Mouse (Mus musculus) midbrain, postnatal 0 days (tissue): ENCODE measurements around the gene Use1. TPM values are rescaled to one million over a fixed set of nuclear protein-coding genes. Genes with fewer than 3 reads are reported as not detected.

Experiments used
- ATAC-seq: fragments of 200-750 bp; cut with Nextera tagmentation; 2 replicates; pipeline ENCODE4 v1.8.0; 2017; ENCODE audit warnings: moderate number of reproducible peaks, mild to moderate bottlenecking, moderate TSS enrichment, moderate library complexity; ENCODE audit not compliant: low FRiP score
- DNase-seq: peaks from one replicate; pipeline ENCODE4 v3.0.0-alpha.2; 2015; ENCODE audit warnings: low spot score
- H3K27ac ChIP-seq: fragments of 300-500 bp; sonication (generic); 2 replicates; pipeline ENCODE4 v1.5.1; 2014; ENCODE audit warnings: low read depth, mild to moderate bottlenecking, low read length, mixed read lengths
- H3K27me3 ChIP-seq: fragments of 300-500 bp; sonication (generic); 2 replicates; pipeline ENCODE4 v1.6.1; 2014; ENCODE audit warnings: low read length, control low read depth, mixed read lengths; ENCODE audit not compliant: insufficient read depth
- H3K36me3 ChIP-seq: fragments of 300-500 bp; sonication (generic); 2 replicates; pipeline ENCODE4 v1.6.1; 2014; ENCODE audit warnings: low read length, control low read depth, mixed read lengths; ENCODE audit not compliant: insufficient read depth
- H3K4me1 ChIP-seq: fragments of 300-500 bp; sonication (generic); 2 replicates; pipeline ENCODE4 v1.6.1; 2014; ENCODE audit warnings: mild to moderate bottlenecking, control low read depth, antibody characterized with exemption, low read length, mixed read lengths; ENCODE audit not compliant: insufficient read depth
- H3K4me2 ChIP-seq: fragments of 300-500 bp; sonication (generic); 2 replicates; pipeline ENCODE4 v1.6.1; 2014; ENCODE audit warnings: low read depth, mild to moderate bottlenecking, low read length, mixed read lengths; ENCODE audit not compliant: poor library complexity, severe bottlenecking
- H3K4me3 ChIP-seq: fragments of 300-500 bp; sonication (generic); 2 replicates; pipeline ENCODE4 v1.5.1; 2014; ENCODE audit warnings: low read depth, mild to moderate bottlenecking, low read length, moderate library complexity
- H3K9ac ChIP-seq: fragments of 300-500 bp; sonication (generic); replicated peaks from 2 replicates; pipeline ENCODE4 v1.6.1; 2014; ENCODE audit warnings: mild to moderate bottlenecking, low read length, moderate library complexity, mixed read lengths; ENCODE audit not compliant: poor library complexity, severe bottlenecking
- H3K9me3 ChIP-seq: fragments of 300-500 bp; sonication (generic); 2 replicates; pipeline ENCODE4 v1.6.1; 2016; ENCODE audit warnings: low read length, control low read depth
- CTCF ChIP-seq: IDR thresholded peaks from 2 replicates; pipeline ENCODE4 v1.5.1; 2016; ENCODE audit warnings: antibody characterized with exemption, mild to moderate bottlenecking
- WGBS: fragments of 180-500 bp; shearing (Covaris S2); extraction: QIAGEN DNeasy Blood & Tissue Kit; methylation state at CpG from one replicate; pipeline ENCODE4 v1.1.7; 2014; 5-methylcytosine and 5-hydroxymethylcytosine counted together
- polyA plus RNA-seq: library from polyadenylated mRNA; unstranded; fragments of >200 nt; fragmentation: Nextera tagmentation; extraction: Ambion mirVana; gene quantifications from 2 replicates; pipeline ENCODE4 v1.2.1, GENCODE M21; 2015
- total RNA-seq: library from RNA; depleted of rRNA; stranded (reverse); fragments of >200 nt; gene quantifications from 2 replicates; pipeline ENCODE4 v1.2.3, GENCODE M21; 2014

Gene Use1
- total and polyA plus RNA-seq, 2 experiments from 2014 or later: 136 to 140 TPM

DNA sequence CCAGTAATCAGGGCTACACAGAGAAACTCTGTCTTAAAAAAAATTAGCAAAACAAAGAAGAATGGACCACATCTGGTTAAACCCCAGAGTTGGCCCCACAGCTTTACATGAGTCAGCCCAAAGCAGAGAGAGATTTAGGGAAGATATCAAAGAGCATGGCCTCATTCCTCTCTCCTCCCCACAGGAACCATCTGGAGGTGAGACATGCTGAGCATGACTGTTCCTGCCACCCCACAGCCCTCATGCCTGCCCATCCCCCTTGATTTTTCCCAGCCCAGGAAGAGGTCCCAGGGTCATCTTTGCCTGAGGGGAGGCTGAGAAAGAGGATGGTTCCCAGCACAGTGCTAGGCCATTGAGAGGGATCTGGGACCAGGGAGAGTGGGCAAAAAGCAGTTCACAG, 1.7 kb downstream of the Use1 start:
- Histone ChIP-seq H3K4me2 (no peak overlapping the region; the same call in 1 of the 2 replicates), H3K9ac (no peak overlapping the region), H3K4me1 (peaks cover 8% of the 10 kb centered on the region; the same call in 1 of the 2 replicates), H3K27ac (no peak overlapping the region), H3K36me3 (peaks cover 9% of the 10 kb centered on the region; the same call in 1 of the 2 replicates), H3K27me3 (no peaks in the 10 kb centered on the region), H3K4me3 (no peak overlapping the region), H3K9me3 (no peaks in the 10 kb centered on the region)
- TF ChIP-seq CTCF: no peak
- ATAC-seq: no peak
- DNase-seq: no peak

DNA sequence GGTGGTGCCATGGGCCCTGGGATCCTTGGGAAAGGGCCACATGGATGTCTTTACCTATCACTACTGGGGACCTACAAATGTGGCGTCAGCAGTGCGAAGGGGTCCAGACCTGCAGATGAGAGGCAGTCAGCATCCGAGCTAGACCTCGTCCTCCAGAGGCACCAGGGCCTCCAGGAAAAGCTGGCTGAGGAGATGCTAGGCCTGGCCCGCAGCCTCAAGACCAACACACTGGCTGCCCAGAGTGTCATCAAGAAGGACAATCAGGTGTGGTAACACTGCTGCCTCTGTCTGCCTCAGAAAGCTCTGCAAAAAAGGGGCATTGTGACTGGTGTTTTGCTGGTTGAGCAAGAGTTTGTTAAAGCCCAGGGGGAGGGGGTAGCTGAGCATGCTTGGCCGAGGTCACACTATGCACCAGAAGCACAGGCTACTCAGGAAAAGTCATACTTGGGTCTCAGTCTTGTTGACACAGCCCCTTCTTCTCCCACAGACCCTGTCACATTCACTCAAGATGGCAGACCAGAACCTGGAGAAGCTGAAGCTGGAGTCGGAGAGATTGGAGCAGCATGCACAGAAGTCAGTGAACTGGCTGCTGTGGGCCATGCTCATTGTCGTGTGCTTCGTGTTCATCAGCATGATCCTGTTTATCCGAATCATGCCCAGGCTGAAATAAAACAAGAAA, 2.5 kb downstream of the Use1 start:
- no peak for DNase-seq
- no peak for ATAC-seq
- Histone ChIP-seq H3K4me3 (no peak overlapping the region), H3K4me1 (peaks cover 8% of the 10 kb centered on the region; the same call in 1 of the 2 replicates), H3K27me3 (no peaks in the 10 kb centered on the region), H3K27ac (no peak overlapping the region), H3K4me2 (no peak overlapping the region), H3K9ac (no peak overlapping the region), H3K9me3 (no peaks in the 10 kb centered on the region), H3K36me3 (peaks cover 15% of the 10 kb centered on the region)
- TF ChIP-seq CTCF: no peak
- WGBS: 91% methylated on average over 10 of the region's 10 CpGs

DNA sequence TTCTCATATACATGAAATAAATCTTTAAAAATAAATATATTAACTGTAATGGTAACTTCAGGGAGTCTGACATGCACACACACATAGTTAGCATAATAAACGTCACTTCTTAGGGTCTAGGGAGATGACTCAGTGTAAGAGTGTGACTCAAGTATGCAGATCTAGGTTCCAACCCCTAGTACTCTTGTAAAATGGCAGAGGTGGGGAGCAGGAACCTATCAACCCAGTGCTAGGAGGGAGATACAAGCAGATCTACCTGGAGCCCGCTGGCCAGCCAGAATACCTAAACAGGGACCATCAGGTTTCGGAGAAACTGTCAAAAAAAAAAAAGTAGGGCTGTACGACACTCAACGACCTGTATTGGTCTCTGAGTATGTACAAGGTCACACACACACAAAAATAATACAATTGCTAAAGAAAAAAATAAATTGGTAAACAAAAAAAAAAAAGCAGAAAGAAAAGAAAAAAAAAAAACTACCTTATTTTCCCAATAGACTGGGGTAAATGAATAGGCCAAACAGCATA, 4.1 kb downstream of the Use1 start:
- TF ChIP-seq CTCF: no peak

DNA sequence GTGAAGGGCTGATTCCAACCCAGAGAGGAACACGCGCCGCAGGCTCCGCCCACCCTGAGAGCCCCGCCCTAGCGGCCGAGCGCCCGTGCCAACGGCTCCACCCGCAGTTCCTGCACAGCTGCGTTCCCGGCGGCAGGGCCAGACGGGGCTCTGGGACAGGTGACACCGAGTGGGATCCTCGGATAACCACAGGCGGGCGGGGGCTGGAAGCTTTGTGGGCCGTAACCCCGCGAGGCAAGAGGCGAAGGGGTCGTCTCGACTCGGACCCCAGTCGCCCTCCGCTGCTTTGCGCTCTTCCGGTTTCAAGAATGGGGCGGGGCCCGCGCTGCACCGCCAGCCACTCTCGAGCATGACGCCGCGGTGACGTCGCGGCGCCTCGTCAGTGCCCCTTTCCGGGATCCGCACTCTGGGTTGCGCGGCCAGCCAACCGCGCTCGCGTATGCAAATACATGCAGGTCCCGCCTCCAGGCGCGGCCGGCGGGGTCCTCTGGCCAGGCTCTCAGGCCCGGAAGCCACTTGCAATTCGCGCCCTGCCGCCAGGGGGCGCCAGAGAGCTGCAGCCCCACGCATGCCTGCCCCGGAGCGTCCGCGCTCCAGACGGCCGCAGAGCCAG, 4.7 kb downstream of the Use1 start, which contains the start of gene Ocel1:
Gene Ocel1, plus strand, starts transcription at position 63 of the 613 bp plus-strand sequence.
- peak; percentile 89 for TF ChIP-seq CTCF
- Histone ChIP-seq H3K4me1 (peaks cover 8% of the 10 kb centered on the region; the same call in 1 of the 2 replicates), H3K9me3 (no peaks in the 10 kb centered on the region), H3K4me2 (peak within 1 kb of the TSS; percentile 57), H3K27me3 (no peaks in the 10 kb centered on the region), H3K36me3 (peaks cover 20% of the 10 kb centered on the region), H3K27ac (peak within 1 kb of the TSS; percentile 71), H3K4me3 (peak within 1 kb of the TSS; percentile 52), H3K9ac (peak within 1 kb of the TSS; percentile 55)
- DNase-seq (peak; percentile 98), ATAC-seq (peak; percentile 84)
- 2% methylated on average over 53 of the region's 68 CpGs for WGBS

More for the DNA sequence above, 4.1 kb downstream of the Use1 start:
- Histone ChIP-seq H3K27me3 (no peaks in the 10 kb centered on the region), H3K27ac (peak overlapping the region; percentile 71), H3K4me1 (peaks cover 8% of the 10 kb centered on the region; the same call in 1 of the 2 replicates), H3K9ac (peak overlapping the region; percentile 55), H3K36me3 (peaks cover 20% of the 10 kb centered on the region), H3K9me3 (no peaks in the 10 kb centered on the region), H3K4me2 (peak overlapping the region; percentile 57), H3K4me3 (peak overlapping the region; percentile 52)
- WGBS: 26% methylated on average over 5 of the region's 5 CpGs
- no peak for DNase-seq
- ATAC-seq: no peak

DNA sequence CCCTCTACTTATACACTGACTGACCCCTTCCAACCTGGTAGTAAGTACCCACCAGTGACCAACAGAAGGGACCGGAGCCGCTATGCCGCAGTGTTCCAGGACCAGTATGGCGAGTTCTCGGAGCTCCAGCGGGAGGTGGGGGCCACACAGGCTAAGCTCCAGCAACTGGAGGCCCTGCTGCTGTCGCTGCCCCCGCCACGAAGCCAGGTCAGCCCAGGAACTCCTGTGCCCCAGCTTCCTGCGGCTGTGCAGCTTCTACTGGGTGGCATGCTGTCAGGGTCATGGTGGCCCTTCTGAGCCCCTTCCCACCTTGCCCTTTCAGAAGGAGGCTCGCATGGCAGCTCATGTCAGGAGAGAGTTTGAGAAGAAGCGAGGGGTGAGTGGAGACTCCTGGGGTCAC, 5.8 kb downstream of the Use1 start:
- Histone ChIP-seq H3K27ac (no peak overlapping the region), H3K36me3 (peaks cover 20% of the 10 kb centered on the region), H3K4me3 (no peak overlapping the region), H3K4me2 (no peak overlapping the region), H3K9me3 (no peaks in the 10 kb centered on the region), H3K9ac (no peak overlapping the region), H3K4me1 (peaks cover 8% of the 10 kb centered on the region; the same call in 1 of the 2 replicates), H3K27me3 (no peaks in the 10 kb centered on the region)
- no peak for TF ChIP-seq CTCF
- WGBS: 79% methylated on average over 12 of the region's 12 CpGs
- DNase-seq (no peak), ATAC-seq (no peak)

DNA sequence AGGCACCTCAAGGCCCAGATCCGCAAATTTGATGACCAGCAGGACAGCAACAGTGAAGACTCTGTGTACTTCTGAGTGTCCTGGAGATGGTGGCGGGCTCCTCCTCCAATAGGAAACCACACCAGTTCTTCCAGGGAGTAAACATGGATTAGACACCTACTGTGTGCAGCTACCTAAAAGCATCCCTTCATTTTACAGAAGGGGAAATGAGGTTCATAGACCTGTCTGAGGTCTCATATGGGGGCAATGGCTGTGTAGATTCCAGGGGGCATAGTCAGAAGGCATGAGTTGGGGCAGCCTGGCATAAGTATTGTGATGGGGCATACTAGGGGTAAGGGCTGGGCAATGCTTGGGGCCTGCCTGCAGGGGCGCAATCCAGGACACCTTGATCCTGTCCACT, 6.4 kb downstream of the Use1 start:
- Histone ChIP-seq H3K27me3 (no peaks in the 10 kb centered on the region), H3K27ac (no peak overlapping the region), H3K9me3 (no peaks in the 10 kb centered on the region), H3K4me3 (no peak overlapping the region), H3K4me2 (no peak overlapping the region), H3K9ac (no peak overlapping the region), H3K36me3 (peaks cover 20% of the 10 kb centered on the region), H3K4me1 (peaks cover 2% of the 10 kb centered on the region; the same call in 1 of the 2 replicates)
- WGBS: 92% methylated on average over 3 of the region's 3 CpGs
- no peak for TF ChIP-seq CTCF
- ATAC-seq: no peak
- DNase-seq: no peak
